Mouse (Mus musculus): Measurements from ENCODE around the gene Cmtr1.
"Not testable (repeated sequence)": the region's sequence is repeated elsewhere in the genome, so short reads cannot be mapped to it uniquely, and the experiment has no call there.

Cmtr1 gene

DNA sequence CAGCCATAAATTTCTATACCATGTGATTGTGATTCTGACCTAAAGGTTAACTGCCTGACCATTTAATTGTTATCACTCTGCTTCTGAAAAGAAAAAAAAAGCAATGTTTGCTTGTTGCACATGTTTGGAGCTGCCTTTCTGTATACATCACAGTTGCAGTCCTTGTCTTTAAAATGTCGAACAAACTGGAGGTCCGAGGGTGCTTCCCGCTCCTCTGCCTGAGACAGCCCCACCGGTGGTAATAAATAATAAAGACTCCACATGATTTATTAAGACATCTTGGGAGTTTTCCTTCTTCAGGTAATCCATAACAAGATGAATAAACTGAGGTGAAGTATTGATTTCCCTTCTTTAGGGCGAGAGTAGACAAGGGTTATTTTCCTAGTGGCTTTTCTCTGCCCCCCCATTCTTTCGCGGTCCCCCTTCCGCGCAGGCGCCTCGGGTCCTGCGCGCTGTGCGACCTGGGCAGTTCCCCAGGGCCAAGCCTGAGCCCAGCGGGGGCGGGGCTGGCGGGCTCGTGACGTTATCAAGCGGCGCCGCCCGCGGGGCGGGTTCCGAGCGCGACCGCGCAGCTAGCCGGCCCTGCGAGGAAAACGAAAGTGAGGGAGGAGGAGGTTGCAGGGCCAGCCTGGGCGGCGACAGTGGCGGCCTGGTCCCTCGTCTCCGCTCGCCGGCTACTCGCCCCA, at the start of gene Cmtr1:
Gene Cmtr1 (plus strand): TSS at position 520 of the 686 bp plus-strand sequence.
- DNase-seq (ENCODE audit: low read depth), result peak; percentile 93

DNA sequence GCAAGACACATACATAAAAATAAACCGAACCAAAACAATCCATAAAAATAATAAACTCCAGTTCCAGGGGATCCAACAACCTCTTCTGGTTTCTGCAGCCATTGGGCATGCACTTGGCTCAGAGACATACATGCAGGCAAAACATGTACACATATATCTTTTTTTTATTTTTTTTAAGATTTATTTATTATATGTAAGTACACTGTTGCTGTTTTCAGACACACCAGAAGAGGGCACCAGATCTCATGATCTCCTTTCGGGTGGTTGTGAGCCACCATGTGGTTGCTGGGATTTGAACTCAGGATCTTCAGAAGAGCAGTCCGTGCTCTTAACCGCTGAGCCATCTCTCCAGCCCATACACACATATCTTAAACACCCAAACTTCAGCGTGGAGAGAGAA, 46.9 kb upstream of the Cmtr1 start:
- DNase-seq (ENCODE audit: low read depth), result not testable (repeated sequence)

DNA sequence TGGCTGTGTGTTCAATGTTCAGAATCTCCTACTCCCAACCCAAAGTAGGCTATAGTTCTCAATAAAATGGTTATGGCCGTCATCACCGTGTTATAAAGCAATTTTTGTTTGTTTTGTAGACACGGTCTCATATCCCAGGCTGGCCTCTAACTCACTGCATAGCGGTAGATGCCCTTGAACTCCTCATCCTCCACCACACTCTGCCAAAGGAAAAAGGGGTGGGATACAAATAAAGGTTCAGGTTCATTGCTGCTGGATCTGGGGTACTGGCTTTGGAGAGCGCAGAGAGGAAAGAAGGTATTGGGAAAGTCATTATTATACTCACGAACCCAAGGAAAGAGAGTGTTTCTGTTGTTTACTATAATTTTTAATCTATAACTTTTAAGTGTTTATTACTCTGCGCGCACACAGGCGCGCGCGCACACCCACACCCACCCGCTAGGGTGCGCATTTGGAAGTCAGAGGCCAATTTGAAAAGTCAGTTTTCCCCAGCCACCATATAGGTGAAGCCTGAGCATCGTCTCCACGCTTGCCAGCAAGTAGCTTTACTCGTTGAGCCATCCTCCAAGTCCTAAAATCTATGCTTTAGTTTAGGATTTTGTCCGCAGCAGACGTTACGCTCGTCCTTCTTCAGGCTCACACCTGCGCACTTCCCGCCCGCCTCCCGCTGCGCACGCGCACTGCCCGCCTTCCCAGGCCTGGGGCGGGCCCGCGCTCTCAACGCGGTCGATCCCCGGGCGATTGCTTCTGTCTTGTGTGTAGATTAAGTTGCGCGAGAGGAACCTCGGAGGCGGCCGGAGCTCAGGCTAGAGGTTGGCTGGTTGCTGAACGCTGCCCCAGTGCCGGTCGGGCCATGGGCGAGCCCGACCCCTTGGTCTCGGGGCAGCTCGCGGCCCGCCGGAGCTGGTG, 46.0 kb upstream of the Cmtr1 start, which contains the start of the genes Rnf8 and Gm28043:
Gene Rnf8 (plus strand): TSS at position 676 of the 909 bp plus-strand sequence.
Gene Gm28043 (plus strand): TSS at position 762 of the 909 bp plus-strand sequence.
- peak; percentile 95 for DNase-seq (ENCODE audit: low read depth)

DNA sequence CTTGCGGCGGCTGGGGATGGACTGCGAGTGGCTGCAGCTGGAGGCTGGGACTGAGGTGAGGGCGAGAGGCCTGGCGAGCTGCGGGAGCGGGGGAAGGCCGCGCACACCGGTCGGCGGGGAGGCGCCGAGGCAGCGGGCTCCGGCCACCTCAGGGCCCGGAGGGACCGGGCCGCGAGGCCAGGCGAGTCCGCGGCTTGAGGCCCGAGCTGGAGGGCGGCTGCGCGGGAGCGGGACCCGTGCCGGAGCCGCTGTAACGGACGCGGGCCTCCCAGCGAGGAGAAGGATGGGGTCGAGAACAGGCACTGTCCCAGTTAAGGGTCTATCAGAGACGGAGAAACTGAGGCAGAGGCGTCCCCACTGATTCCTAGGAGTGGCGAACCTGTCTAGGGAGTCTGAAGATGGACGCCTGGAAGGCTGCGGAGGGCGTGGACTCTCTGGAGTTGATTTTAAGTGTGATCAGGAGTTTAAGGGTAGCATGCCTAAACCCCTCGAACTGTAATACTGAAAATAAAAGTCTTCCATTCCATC, 45.3 kb upstream of the Cmtr1 start:
- no peak for DNase-seq (ENCODE audit: low read depth)

DNA sequence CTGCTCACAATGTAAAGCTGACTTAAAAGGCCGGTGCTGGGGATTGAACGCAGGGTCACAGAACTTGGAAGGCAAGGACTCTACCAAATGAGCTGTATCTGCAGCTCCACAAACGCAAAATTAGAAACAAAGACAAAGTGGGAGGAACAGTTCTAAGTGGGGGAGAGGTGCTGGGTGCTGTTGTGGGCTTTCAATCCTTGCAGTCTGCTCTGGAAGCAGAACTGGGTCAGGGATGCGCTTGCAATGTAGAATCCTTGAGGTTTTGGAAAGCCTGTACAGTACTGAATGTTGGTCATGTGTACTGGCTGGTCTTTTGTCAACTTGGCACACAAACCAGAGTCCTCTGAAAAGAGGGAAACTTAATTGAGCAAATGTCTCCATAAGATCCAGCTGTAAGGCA, 44.8 kb upstream of the Cmtr1 start:
- peak; percentile 32 for DNase-seq (ENCODE audit: low read depth)

DNA sequence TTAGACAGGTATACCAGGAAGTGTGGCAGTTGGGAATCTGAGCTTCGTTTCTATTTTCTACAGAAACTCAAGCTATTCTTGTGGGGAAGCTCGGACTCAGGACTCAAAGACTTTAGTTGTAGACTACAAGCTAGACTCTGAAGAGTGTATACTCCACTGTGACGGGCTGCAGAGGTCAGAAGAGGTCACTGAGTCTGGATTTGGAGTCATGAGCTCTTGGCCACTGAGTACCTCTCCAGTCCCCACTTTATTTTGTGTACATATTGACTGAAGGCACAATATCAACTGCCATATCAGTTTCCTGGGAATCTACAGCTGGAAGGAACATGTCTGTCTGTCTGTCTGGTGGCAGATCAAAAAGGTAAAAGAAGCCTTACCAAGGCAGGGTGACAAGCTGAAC, 41.2 kb upstream of the Cmtr1 start:
- no peak for DNase-seq (ENCODE audit: low read depth)

GRCm38 (mm10) chr17:29623488-29623887, 36.9 kb upstream of the Cmtr1 start:
- DNase-seq (ENCODE audit: low read depth), result no peak

DNA sequence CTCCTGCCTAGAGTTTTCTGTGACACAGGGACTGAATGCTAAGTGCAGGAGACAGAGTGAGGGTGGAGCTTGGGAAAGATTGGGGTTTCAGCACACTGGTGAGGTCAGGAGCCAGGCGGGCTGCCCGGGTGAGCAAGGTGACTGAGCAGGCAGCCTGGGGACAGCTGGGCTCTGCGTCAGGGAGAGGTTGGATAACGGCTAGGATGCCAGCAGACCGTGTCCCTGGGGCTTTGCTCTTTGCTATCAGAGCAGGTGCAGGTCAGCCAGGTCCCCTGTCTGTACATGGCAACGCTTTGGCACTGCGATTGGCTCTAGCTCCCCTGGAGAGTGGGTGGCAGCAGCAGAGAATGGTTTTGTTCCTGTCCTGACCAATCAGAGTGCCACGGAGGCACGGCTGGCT, 33.1 kb upstream of the Cmtr1 start:
- no peak for DNase-seq (ENCODE audit: low read depth)

- no peak for DNase-seq (ENCODE audit: low read depth)
These were observed 31.4 kb upstream of the Cmtr1 start for GRCm38 (mm10) chr17:29628946-29629345.

GRCm38 (mm10) chr17:29629620-29630019, 30.8 kb upstream of the Cmtr1 start:
- no peak for DNase-seq (ENCODE audit: low read depth)

DNA sequence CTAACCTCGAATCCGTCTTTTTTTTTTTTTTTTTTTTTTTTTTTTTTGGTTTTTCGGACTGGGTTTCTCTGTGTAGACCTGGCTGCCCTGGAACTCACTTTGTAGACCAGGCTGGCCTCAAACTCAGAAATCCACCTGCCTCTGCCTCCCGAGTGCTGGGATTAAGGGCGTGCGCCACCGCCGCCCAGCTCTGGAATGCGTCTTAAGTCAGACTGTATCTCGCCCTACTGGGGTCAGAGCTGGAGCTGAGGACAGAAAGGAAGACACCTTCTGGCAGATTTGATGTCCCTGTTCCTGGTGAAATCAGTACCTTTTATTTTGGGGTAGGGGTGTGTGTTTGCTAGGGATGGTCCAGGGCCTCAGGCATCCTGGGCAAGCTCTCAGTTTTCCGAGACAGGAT, 28.1 kb upstream of the Cmtr1 start:
- no peak for DNase-seq (ENCODE audit: low read depth)

GRCm38 (mm10) chr17:29635492-29635891, 24.9 kb upstream of the Cmtr1 start:
- DNase-seq (ENCODE audit: low read depth), result no peak

GRCm38 (mm10) chr17:29636118-29636517, 24.3 kb upstream of the Cmtr1 start:
- DNase-seq (ENCODE audit: low read depth), result peak; percentile 42

- no peak for DNase-seq (ENCODE audit: low read depth)
These were observed 23.0 kb upstream of the Cmtr1 start for GRCm38 (mm10) chr17:29637377-29637776.

- peak; percentile 66 for DNase-seq (ENCODE audit: low read depth)
These were observed 22.5 kb upstream of the Cmtr1 start for GRCm38 (mm10) chr17:29637895-29638294.

GRCm38 (mm10) chr17:29640971-29641370, 19.4 kb upstream of the Cmtr1 start:
- DNase-seq (ENCODE audit: low read depth), result no peak

DNA sequence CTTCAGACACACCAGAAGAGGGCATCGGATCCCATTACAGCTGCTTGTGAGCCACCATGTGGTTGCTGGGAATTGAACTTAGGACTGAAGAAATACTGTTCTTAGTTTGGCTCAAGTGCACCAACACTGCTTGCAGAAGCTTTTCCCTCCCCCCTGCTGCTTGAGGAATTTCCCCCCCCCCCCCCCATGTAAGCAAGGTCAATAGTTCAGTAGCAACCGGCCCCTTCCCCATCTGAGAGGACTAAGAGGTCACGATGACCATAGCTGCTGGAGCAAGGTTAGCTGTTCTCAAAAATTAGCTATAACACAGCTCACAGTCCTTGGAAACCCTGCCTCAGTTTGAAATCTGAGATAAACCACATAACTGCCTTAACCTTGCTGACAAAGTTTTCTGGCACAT, 18.2 kb upstream of the Cmtr1 start:
- DNase-seq (ENCODE audit: low read depth), result no peak

GRCm38 (mm10) chr17:29658249-29658648, 2.1 kb upstream of the Cmtr1 start:
- DNase-seq (ENCODE audit: low read depth), result no peak

DNA sequence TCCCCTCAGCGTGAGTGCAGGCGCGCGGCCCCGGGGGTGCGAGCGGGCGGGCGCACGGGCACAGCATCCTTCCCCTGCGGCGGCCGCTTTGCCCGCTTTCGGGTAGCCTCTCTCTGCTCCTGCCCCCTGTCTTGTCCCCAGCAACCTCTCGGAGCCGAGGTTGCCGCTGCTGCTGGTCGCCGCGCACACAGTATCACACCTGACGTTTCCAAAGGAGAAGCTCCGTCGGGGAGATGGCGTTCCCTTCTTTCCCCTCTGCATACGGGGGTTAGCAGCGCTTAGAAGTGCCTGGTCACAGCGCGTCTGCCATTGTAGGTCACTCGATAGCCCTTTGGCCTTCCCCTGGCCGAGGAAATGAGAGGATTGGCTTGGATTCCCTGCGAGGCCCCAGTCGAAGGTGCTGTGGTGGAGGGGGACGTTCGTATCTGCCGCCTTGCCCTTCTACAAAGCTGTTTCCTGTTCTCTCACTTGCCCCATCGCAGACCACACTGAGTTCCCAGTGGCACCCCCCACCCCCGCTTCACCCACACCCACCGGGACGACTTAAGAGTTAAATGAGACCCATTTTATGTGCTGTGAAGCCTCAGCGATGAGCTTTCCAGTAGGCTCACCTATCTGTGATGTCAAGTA, 482 bp downstream of the Cmtr1 start:
- peak; percentile 66 for DNase-seq (ENCODE audit: low read depth)

DNA sequence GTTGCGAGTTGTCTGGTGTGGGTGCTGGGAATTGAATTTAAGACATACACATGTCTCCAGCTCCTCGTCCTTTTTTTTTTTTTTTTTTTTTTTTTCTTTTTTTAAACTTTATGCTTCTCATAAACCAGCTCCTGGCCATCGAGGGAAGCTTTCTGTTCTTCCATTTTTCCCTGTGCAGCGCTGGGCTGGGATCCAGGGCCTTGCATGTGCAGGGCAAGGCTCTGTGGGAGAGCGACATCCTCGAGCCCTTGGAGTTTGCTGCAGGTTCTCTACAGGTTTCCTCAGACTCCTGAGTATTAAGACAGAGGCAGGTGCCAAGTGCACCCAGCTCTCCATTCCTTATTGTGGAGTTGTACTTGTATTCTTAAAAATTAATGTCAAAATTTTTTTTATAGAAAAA, 1.8 kb downstream of the Cmtr1 start:
- no peak for DNase-seq (ENCODE audit: low read depth)

DNA sequence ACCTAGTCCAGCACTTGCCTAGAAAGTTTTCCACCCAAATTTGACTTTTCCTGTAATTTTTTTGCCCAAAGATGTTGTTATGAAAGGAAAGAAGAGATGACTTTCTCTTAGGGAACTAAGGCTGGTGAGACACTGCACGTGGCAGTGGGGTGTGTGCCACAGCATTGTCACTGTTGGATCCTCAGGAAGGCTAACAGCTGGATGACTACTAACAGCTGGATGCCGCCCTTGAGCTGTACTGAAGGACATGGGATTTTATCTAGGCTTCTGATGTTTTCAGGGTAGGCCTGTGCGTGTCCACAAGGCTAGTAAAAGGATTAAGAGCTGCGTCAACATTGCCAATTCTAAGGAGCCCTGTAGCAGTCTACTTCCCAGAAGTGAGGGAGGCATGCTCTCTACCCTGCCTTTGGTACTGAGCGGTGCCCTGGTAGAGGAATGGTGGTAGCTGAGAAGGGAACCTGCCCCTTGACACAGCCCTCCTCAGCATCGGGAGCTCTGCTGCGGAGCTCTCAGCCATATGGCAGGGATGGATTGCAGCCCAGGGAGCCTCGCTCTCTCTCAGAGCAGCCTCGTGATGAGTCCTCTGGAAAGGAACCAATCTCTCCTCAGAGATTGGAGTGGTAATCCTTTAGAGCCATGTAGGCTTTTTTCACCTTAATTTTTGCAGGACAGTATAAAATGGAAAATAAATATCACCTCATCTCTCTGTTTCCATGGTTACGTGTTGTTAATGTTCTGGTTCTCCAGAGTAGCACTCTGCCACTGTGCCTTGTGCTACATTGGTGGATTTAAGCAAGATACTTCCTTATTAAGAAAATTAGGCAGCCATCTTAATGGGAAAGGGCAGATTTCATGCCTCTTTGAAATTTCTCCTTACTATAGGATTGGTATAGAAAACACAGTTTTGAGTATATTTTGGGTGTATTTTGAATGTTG, 7.9 kb downstream of the Cmtr1 start:
- DNase-seq (ENCODE audit: low read depth), result no peak
